Mouse (Mus musculus): ENCODE results near the gene Gm17482. TPM values are rescaled to one million over a fixed set of nuclear protein-coding genes. Genes with fewer than 3 reads are reported as not detected.

Gene Gm17482
- polyA plus RNA-seq, 1 experiment from 2014 or later = not detected

Other genes starting within 250 kb of the Gm17482 start
- 70.9 and 72.4 TPM in 2 replicates for gene Tamm41, start 189.5 kb upstream of the Gm17482 start, polyA plus RNA-seq (2015; fragmentation: Nextera tagmentation; extraction: Ambion mirVana)
- gene Syn2, start 92.4 kb upstream of the Gm17482 start, polyA plus RNA-seq (2015; fragmentation: Nextera tagmentation; extraction: Ambion mirVana) = 15.6 and 18.3 TPM in 2 replicates
- 0.62 and 0.97 TPM in 2 replicates for gene Timp4, start 24.9 kb downstream of the Gm17482 start, polyA plus RNA-seq (2015; fragmentation: Nextera tagmentation; extraction: Ambion mirVana)
- gene Pparg, start 133.6 kb downstream of the Gm17482 start, polyA plus RNA-seq (2015; fragmentation: Nextera tagmentation; extraction: Ambion mirVana) = not detected in 2 replicates

Data from forebrain, embryonic 13.5 days (tissue).